Mouse (Mus musculus) olfactory bulb, adult 2 months (tissue): ENCODE results near the gene Islr. TPM values are rescaled to one million over a fixed set of nuclear protein-coding genes. Genes with fewer than 3 reads are reported as not detected.
A peak's percentile ranks its signal among the peaks of the same experiment; 100 is the strongest.
"Not testable (repeated sequence)": the region's sequence is repeated elsewhere in the genome, so short reads cannot be mapped to it uniquely, and the experiment has no call there.

ENCODE experiments used
- H3K27ac ChIP-seq: fragments of 200-500 bp; 2 replicates; pipeline ENCODE4 v1.5.1; 2012; ENCODE audit warnings: low read depth, low read length; ENCODE audit not compliant: insufficient read depth
- H3K4me1 ChIP-seq: fragments of 200-500 bp; 2 replicates; pipeline ENCODE4 v1.6.1; 2012; ENCODE audit warnings: low read length; ENCODE audit not compliant: control insufficient read depth, insufficient read depth
- H3K4me3 ChIP-seq: fragments of 200-500 bp; 2 replicates; pipeline ENCODE4 v1.5.1; 2012; ENCODE audit warnings: mild to moderate bottlenecking, low read depth, low read length, moderate library complexity; ENCODE audit not compliant: insufficient read depth
- CTCF ChIP-seq: fragments of 200-500 bp; IDR thresholded peaks from 2 replicates; pipeline ENCODE4 v1.5.1; 2012; ENCODE audit warnings: low read depth, mild to moderate bottlenecking, low read length, moderate library complexity; ENCODE audit not compliant: insufficient read depth
- POLR2A ChIP-seq: fragments of 200-500 bp; IDR thresholded peaks from 2 replicates; pipeline ENCODE4 v1.6.1; 2012; ENCODE audit warnings: mild to moderate bottlenecking, low read depth, low read length, moderate library complexity; ENCODE audit not compliant: insufficient read depth
- WGBS: fragments of 180-500 bp; shearing (Covaris S2); methylation state at CpG from one replicate; pipeline ENCODE4 v1.1.7; 2018; 5-methylcytosine and 5-hydroxymethylcytosine counted together
- polyA plus RNA-seq: library from polyadenylated mRNA; stranded (reverse); fragments of >200 nt; gene quantifications from 2 replicates; pipeline ENCODE4 v1.2.4, GENCODE M21; 2012; ENCODE audit warnings: low replicate concordance; ENCODE audit not compliant: missing spikeins, insufficient read depth, insufficient read length

Gene Islr
- polyA plus RNA-seq, result not detected in 2 replicates

DNA sequence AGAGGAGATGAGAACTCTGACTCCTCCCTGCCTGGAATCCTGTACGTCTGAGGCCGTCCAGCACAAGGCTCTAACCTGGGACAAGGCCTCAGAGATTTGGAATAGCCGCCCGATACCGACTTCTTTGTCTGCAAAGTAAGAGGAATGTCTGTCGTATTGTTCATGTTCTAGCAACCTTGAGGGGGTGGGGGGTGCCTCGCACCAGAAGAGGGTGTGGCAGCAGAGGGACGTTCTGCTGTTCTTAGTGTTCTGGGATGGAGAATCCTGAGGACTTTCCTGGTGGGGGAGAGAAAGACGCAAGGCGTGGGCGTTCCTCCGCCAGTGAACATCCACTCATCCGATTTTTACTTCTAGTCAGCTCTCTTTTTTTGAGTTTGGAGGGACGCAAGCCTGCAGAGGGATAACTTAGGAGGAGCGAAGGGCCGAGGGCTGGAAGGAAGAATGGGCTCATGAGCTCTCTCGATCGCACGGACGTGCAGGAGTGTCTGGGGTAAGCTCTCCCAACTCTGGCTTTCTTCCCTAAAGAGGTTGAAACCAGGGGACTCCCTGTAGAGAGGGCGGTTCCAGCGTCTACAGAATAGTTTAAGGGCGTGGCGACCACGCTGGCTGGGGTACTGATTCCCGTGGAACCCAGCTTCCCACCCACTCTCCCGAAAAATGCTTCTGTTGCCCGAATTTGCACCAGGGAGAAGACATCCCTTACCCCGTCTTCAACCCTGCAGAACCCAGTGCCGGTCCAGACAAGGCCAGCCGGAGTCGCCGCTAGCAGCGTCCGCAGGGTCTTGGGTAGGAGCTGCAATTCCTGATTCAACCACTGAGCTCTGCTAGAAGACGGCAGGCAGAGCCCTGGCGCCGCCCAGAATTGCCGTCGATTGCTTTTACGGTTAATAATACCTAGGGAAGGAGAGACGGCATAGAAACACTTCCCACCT, at the start of gene Islr, which contains the start of gene Islr2:
Gene Islr, minus strand, starts transcription at position 791 of the 932 bp plus-strand sequence.
Gene Islr2, minus strand, starts transcription at position 804 of the 932 bp plus-strand sequence.
- no peak for TF ChIP-seq CTCF
- TF ChIP-seq POLR2A, result no peak
- WGBS, result 19% methylated on average over 42 of the region's 42 CpGs
- Histone ChIP-seq H3K27ac (no peak within 1 kb of the TSS), H3K4me3 (peak within 1 kb of the TSS; percentile 27), H3K4me1 (peaks cover 34% of the 10 kb centered on the region)

DNA sequence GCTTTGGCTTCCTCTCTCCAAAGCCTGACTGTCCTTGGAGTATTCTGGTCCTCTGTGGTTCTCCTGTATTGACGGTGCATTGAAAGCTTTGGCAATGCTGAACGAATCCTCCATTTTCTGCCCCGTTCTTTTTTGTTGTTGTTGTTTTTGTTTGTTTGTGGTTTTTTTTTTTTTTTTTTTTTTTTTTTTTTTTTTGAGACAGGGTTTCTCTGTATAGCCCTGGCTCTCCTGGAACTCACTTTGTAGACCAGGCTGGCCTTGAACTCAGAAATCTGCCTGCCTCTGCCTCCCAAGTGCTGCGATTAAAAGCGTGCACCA, 49.7 kb upstream of the Islr start:
- 55% methylated on average over 5 of the region's 5 CpGs for WGBS
- not testable (repeated sequence) for H3K4me1 ChIP-seq, H3K27ac ChIP-seq
- peak overlapping the region; percentile 77 for H3K4me3 ChIP-seq

DNA sequence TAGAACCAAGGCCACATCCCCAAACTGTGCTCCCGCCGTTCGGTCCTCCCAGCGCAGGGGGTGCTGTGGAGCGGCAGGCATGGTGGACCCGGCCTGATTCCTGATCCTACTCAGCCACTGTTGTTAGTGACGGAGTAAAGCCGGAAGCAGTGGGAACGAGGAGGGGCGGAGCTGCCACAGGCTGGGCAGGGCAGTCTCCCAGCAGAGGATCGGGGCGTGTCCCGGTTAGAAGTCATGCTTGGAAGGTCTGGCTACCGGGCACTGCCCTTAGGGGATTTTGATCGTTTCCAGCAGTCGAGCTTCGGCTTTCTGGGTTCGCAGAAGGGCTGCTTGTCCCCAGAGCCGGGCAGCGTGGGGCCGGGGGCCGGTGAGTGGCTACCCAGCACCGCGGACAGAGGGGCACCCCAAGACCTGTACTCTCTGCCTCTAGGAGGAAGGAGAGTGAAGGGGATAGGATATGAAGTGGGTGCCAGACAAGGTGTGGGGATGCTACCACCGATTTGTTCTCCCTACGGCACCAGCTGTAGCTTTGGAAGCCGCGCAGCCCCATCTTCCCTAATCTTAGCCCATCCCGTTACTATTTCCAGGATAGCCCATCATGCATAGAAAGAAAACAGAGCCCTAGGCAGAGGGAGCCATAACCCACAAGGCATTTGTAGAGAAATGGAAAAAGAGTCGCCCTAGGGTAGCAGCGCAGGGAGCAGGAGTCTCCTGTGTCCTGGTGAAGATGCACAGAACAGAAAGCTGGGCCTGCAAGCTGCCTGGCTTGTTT, 49.1 kb upstream of the Islr start, which contains the start of gene Stoml1:
Gene Stoml1, plus strand, starts transcription at position 132 of the 772 bp plus-strand sequence.
- TF ChIP-seq CTCF (peak; percentile 91), POLR2A (peak; percentile 64)
- Histone ChIP-seq H3K27ac (0 out of 2 replicates have a peak within 1 kb of the TSS, but pooled peaks have one; percentile 13), H3K4me3 (peak within 1 kb of the TSS; percentile 77), H3K4me1 (peaks cover 11% of the 10 kb centered on the region)
- WGBS, result under 1% methylated on average over 31 of the region's 31 CpGs

DNA sequence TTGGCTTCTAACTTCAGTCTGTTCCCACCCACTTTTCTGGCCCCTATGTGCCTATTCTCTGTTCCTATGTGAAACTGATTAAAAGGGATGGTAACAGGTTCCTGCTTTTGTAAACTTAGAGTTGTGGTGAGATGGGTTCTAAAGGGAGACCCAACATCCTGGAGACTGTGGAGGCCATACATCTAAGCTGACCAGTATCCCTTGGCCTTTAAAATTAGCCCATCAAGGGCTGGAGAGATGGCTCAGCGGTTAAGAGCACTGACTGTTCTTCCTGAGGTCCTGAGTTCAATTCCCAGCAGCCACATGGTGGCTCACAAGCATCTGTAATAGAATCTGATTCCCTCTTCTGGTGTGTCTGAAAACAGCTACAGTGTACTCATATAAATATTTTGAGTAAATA, 46.6 kb upstream of the Islr start:
- WGBS, result 92% methylated on average over 1 of the region's 1 CpGs
- not testable (repeated sequence) for H3K27ac ChIP-seq, H3K4me3 ChIP-seq
- H3K4me1 ChIP-seq, result peaks cover 19% of the 10 kb centered on the region

DNA sequence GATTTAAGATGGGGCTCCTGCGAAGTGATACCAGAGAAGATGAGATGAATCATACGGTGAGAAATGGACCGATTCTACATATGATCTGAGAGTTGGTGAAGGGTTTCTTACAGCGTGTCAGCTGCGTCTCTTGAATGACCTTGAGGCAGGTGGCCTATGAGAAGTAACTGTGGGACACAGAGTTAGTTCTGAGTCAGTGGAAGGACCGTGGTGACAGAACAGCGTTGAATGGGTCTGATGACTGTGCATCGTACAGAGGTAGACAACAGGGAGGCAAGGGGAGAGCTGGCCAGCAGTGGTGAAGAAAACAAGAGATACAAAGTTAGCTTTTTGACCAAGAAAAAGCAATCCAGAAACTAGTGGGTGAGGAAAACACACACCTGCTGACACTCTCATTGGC, 46.2 kb upstream of the Islr start:
- no peak for TF ChIP-seq POLR2A
- no peak for TF ChIP-seq CTCF
- no peak overlapping the region for H3K27ac ChIP-seq
- no peak overlapping the region for H3K4me3 ChIP-seq
- 81% methylated on average over 8 of the region's 8 CpGs for WGBS
- H3K4me1 ChIP-seq, result peaks cover 19% of the 10 kb centered on the region

DNA sequence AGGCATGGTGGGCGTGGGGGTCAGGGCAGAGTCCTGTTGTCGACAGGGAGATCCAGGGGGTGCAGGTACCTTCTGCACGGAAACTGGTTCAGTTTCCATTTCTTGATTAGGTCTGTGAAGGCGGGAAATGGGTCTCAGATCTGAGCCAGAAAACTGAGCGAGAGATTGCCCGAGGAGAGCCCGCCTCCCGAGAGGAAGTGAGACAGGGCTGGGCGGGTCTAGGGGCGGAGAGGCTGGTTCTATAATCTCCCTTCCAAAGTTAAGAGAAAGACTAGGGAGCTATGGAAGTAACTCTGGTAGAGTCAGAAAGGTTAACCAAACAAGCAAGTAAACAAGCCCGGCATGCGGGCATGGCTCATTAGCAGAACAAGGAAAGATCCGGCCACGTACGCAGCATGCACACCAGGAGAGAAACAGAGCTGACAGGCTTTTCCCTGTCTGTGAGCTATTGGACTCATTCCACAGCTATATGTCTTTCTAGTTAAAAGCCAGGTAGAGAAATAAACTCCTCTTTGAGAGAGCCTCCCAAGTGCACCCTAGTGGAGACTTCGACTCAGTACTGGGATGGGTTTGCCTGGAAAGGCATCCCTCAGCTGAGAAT, 45.6 kb upstream of the Islr start, which contains the start of gene Pml:
Gene Pml, minus strand, starts transcription at position 195 of the 601 bp plus-strand sequence.
- Histone ChIP-seq H3K4me1 (peaks cover 17% of the 10 kb centered on the region), H3K4me3 (peak within 1 kb of the TSS; percentile 93), H3K27ac (peak within 1 kb of the TSS; percentile 87)
- under 1% methylated on average over 16 of the region's 16 CpGs for WGBS
- TF ChIP-seq POLR2A, result 0 out of 2 replicates have a peak, but pooled peaks have one; percentile 34
- TF ChIP-seq CTCF, result no peak

DNA sequence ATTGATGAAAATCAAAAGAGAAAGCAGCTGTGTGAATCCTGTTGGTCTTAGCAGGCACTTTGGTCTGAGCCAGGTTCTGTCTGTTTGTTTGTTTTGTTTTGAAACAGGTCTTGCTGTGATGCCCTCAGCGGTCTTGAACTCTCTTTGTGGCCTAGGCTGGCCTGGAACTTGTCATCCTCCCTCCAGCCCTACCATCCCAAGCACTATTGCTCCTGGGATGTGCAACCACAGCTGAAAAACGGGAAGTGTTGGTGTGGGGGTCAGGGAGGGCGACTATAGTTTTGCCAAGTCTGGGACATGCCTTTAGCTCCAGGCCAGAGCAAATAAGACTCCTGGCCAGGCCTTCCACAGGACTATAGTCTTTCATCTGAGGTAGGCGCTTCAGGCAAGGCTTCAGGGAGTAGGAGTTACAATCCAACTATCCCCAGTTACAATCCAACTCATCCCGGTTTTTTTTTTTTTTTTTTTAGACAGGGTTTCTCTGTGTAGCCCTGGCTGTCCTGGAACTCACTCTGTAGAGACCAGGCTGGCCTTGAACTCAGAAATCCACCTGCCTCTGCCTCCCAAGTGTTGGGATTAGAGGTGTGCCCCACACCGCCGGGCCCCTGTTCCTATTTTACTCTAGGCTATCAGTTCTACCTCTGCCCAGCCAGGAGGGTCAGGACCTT, 44.8 kb upstream of the Islr start:
- Histone ChIP-seq H3K4me1 (peaks cover 16% of the 10 kb centered on the region), H3K27ac (peak overlapping the region; percentile 87), H3K4me3 (peak overlapping the region; percentile 93)
- WGBS, result 36% methylated on average over 7 of the region's 7 CpGs
- TF ChIP-seq CTCF, result no peak
- no peak for TF ChIP-seq POLR2A

DNA sequence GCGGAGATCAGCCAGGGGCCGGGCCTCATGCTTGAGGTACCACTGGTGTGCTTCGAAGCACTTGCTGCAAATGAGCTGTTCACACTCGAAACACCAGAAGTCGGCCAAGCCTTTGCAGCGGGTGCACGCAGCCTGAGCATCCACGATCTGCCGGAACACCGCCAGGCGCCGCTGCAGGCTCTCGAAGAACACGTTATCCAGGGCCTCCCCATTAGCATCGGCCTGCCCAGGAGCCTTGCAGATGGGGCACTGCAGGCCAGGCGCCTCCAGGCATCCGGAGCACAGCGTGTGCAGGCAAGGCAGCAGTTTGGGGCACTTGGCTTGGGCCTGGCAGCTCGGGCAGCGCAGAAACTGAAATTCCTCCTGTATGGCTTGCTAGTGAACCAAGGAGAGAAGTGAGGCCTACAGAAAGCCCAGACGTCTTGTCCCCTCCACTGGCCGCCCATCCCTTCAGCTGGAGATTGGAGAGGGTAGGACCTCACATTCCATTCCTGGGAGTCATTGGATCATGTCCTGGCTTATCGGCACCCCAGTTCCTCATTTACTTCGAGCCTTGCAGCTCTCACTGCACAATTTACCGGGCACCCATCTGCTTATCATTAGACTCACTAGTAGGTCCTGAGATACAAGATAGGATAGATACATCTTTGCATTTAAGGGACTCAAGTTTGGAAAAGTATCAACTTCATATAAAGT, 43.1 kb upstream of the Islr start:
- 15% methylated on average over 25 of the region's 25 CpGs for WGBS
- TF ChIP-seq POLR2A, result peak; percentile 20; the same call in 1 of the 2 replicates
- peak; percentile 46; the same call in 1 of the 2 replicates for TF ChIP-seq CTCF
- H3K4me1 ChIP-seq, result peaks cover 23% of the 10 kb centered on the region
- peak overlapping the region; percentile 26 for H3K4me3 ChIP-seq
- H3K27ac ChIP-seq, result peak overlapping the region; percentile 39
